Mouse (Mus musculus): ENCODE measurements around the gene Cd209a. TPM values are rescaled to one million over a fixed set of nuclear protein-coding genes. Genes with fewer than 3 reads are reported as not detected.
"Not testable (repeated sequence)": the region's sequence is repeated elsewhere in the genome, so short reads cannot be mapped to it uniquely, and the experiment has no call there.

The Cd209a gene
- under 1 TPM; 0.90 to 0.92 TPM for total RNA-seq (2021)
- polyA plus RNA-seq (2012; rRNA removed), result 0.19 TPM in 1 of 2 replicates, not detected in the other
- long read RNA-seq, result 0 reads

GRCm38 (mm10) chr8:3748761-3749160 is at the start of gene Cd209a:
Cd209a (minus strand) TSS chr8:3748984.
- DNase-seq, result no peak

GRCm38 (mm10) chr8:3768641-3769040 is 19.9 kb upstream of the Cd209a start:
- not testable (repeated sequence) for DNase-seq

GRCm38 (mm10) chr8:3754261-3754850 is 5.6 kb upstream of the Cd209a start:
- DNase-seq, result peak; percentile 40

- DNase-seq, result no peak
These were observed 11.8 kb downstream of the Cd209a start for GRCm38 (mm10) chr8:3736947-3737346.

- no peak for DNase-seq
These were observed 13.2 kb downstream of the Cd209a start for GRCm38 (mm10) chr8:3735599-3735998.

GRCm38 (mm10) chr8:3734084-3734483 is 14.7 kb downstream of the Cd209a start:
- DNase-seq, result no peak

GRCm38 (mm10) chr8:3721041-3721440 is 27.7 kb downstream of the Cd209a start:
- no peak for DNase-seq

GRCm38 (mm10) chr8:3720551-3720950 is 28.2 kb downstream of the Cd209a start, which contains the start of gene Clec4g:
Clec4g (minus strand) TSS chr8:3720651.
- no peak for DNase-seq

- DNase-seq, result peak; percentile 76
These were observed 30.2 kb downstream of the Cd209a start for GRCm38 (mm10) chr8:3718559-3718958.

- no peak for DNase-seq
These were observed 31.3 kb downstream of the Cd209a start for GRCm38 (mm10) chr8:3717321-3717954.

GRCm38 (mm10) chr8:3711646-3712045 is 37.1 kb downstream of the Cd209a start:
- no peak for DNase-seq

GRCm38 (mm10) chr8:3710312-3710711 is 38.5 kb downstream of the Cd209a start:
- DNase-seq, result no peak

- DNase-seq, result no peak
These were observed 41.2 kb downstream of the Cd209a start for GRCm38 (mm10) chr8:3707611-3708010.

GRCm38 (mm10) chr8:3705711-3706110 is 43.1 kb downstream of the Cd209a start:
- DNase-seq, result peak; percentile 9

GRCm38 (mm10) chr8:3701491-3701890 is 47.3 kb downstream of the Cd209a start:
- no peak for DNase-seq

- no peak for DNase-seq
These were observed 54.7 kb downstream of the Cd209a start, which contains the start of gene Fcer2a for GRCm38 (mm10) chr8:3694121-3694520. Fcer2a (minus strand) TSS chr8:3694175.

Small RNAs within 50 kb of the gene (microRNA-seq; reads per million reads assigned to microRNA genes)
- 0 reads per million in 2 experiments for gene Gm24934

Other genes with a start within 250 kb of the Cd209a start
- gene Mcoln1, start 248.5 kb downstream of the Cd209a start, total RNA-seq (2021), result 10 to 100 TPM; 42.5 to 45.0 TPM
- 1,409 and 1,463 TPM in 2 replicates for gene Mcoln1, start 248.5 kb downstream of the Cd209a start, polyA plus RNA-seq (2012; rRNA removed)
- gene Pnpla6, start 233.6 kb downstream of the Cd209a start, total RNA-seq (2021), result 10 to 100 TPM; 35.2 to 38.8 TPM
- 48.3 and 54.6 TPM in 2 replicates for gene Pnpla6, start 233.6 kb downstream of the Cd209a start, polyA plus RNA-seq (2012; rRNA removed)
- not detected for gene C330021F23Rik, start 181.0 kb downstream of the Cd209a start, total RNA-seq (2021)
- 0.11 TPM in 1 of 2 replicates, not detected in the other for gene C330021F23Rik, start 181.0 kb downstream of the Cd209a start, polyA plus RNA-seq (2012; rRNA removed)
- gene Camsap3, start 161.7 kb downstream of the Cd209a start, total RNA-seq (2021), result 10 to 100 TPM in 1 of 2 experiments, 1 to 10 TPM in 1; 5.2 to 13.3 TPM
- 6.4 and 7.4 TPM in 2 replicates for gene Camsap3, start 161.7 kb downstream of the Cd209a start, polyA plus RNA-seq (2012; rRNA removed)
- 10 to 100 TPM; 34.8 to 36.8 TPM for gene Xab2, start 127.7 kb downstream of the Cd209a start, total RNA-seq (2021)
- 40.7 and 40.9 TPM in 2 replicates for gene Xab2, start 127.7 kb downstream of the Cd209a start, polyA plus RNA-seq (2012; rRNA removed)
- gene Pet100, start 127.4 kb downstream of the Cd209a start, total RNA-seq (2021), result 100 to 1,000 TPM; 153 to 159 TPM
- gene Pet100, start 127.4 kb downstream of the Cd209a start, polyA plus RNA-seq (2012; rRNA removed), result 1.7 and 2.2 TPM in 2 replicates
- not detected for gene Pcp2, start 123.4 kb downstream of the Cd209a start, total RNA-seq (2021)
- gene Pcp2, start 123.4 kb downstream of the Cd209a start, polyA plus RNA-seq (2012; rRNA removed), result not detected in 2 replicates
- 100 to 1,000 TPM in 1 of 2 experiments, 10 to 100 TPM in 1; 72.1 to 131 TPM for gene Stxbp2, start 118.0 kb downstream of the Cd209a start, total RNA-seq (2021)
- 106 and 141 TPM in 2 replicates for gene Stxbp2, start 118.0 kb downstream of the Cd209a start, polyA plus RNA-seq (2012; rRNA removed)
- gene Retn, start 93.2 kb downstream of the Cd209a start, total RNA-seq (2021), result 100 to 1,000 TPM; 165 to 223 TPM
- 59.9 and 96.4 TPM in 2 replicates for gene Retn, start 93.2 kb downstream of the Cd209a start, polyA plus RNA-seq (2012; rRNA removed)
- under 1 TPM in 1 of 2 experiments, not detected in 1; 0.49 TPM for gene Mcemp1, start 83.2 kb downstream of the Cd209a start, total RNA-seq (2021)
- gene Mcemp1, start 83.2 kb downstream of the Cd209a start, polyA plus RNA-seq (2012; rRNA removed), result not detected in 2 replicates
- 10 to 100 TPM; 59.0 to 69.8 TPM for gene Fcor, start 76.6 kb downstream of the Cd209a start, total RNA-seq (2021)
- gene Fcor, start 76.6 kb downstream of the Cd209a start, polyA plus RNA-seq (2012; rRNA removed), result 18.3 and 18.8 TPM in 2 replicates
- 10 to 100 TPM; 19.3 to 19.6 TPM for gene Trappc5, start 72.7 kb downstream of the Cd209a start, total RNA-seq (2021)
- gene Trappc5, start 72.7 kb downstream of the Cd209a start, polyA plus RNA-seq (2012; rRNA removed), result 29.7 and 35.8 TPM in 2 replicates
- gene Fcer2a, start 54.8 kb downstream of the Cd209a start, total RNA-seq (2021), result under 1 TPM in 1 of 2 experiments, not detected in 1; 0.41 TPM
- 0.07 and 0.26 TPM in 2 replicates for gene Fcer2a, start 54.8 kb downstream of the Cd209a start, polyA plus RNA-seq (2012; rRNA removed)
- under 1 TPM in 1 of 2 experiments, not detected in 1; 0.24 TPM for gene Clec4g, start 28.3 kb downstream of the Cd209a start, total RNA-seq (2021)
- gene Clec4g, start 28.3 kb downstream of the Cd209a start, polyA plus RNA-seq (2012; rRNA removed), result 0.08 TPM in 1 of 2 replicates, not detected in the other
- not detected for gene Cd209e, start 105.3 kb upstream of the Cd209a start, total RNA-seq (2021)
- gene Cd209e, start 105.3 kb upstream of the Cd209a start, polyA plus RNA-seq (2012; rRNA removed), result not detected in 2 replicates
- gene Cd209d, start 129.6 kb upstream of the Cd209a start, total RNA-seq (2021), result 1 to 10 TPM; 1.3 TPM
- 0.30 TPM in 1 of 2 replicates, not detected in the other for gene Cd209d, start 129.6 kb upstream of the Cd209a start, polyA plus RNA-seq (2012; rRNA removed)
- gene Cd209b, start 177.9 kb upstream of the Cd209a start, total RNA-seq (2021), result 1 to 10 TPM; 1.2 to 3.4 TPM
- 0.09 and 0.41 TPM in 2 replicates for gene Cd209b, start 177.9 kb upstream of the Cd209a start, polyA plus RNA-seq (2012; rRNA removed)
- gene Cd209c, start 205.8 kb upstream of the Cd209a start, total RNA-seq (2021), result not detected
- 0.29 and 0.38 TPM in 2 replicates for gene Cd209c, start 205.8 kb upstream of the Cd209a start, polyA plus RNA-seq (2012; rRNA removed)

Measured in adrenal gland, adult 2 months (tissue).